Mouse (Mus musculus): ENCODE measurements around the gene 4930595D18Rik. TPM values are rescaled to one million over a fixed set of nuclear protein-coding genes. Genes with fewer than 3 reads are reported as not detected.
A peak's percentile ranks its signal among the peaks of the same experiment; 100 is the strongest.

Gene 4930595D18Rik
- polyA plus RNA-seq, 1 experiment from 2014 or later: not detected

GRCm38 (mm10) chr12:111159659-111160428 is 24.4 kb downstream of the 4930595D18Rik start:
- WGBS: 38% methylated on average over 12 of the region's 12 CpGs
- Histone ChIP-seq H3K36me3 (ENCODE audit: insufficient read depth, low read length) (no peaks in the 10 kb centered on the region), H3K4me1 (ENCODE audit: insufficient read depth, low read length) (peaks cover 31% of the 10 kb centered on the region), H3K4me2 (replicated peaks; ENCODE audit: low read depth, low read length) (no peak overlapping the region), H3K27ac (ENCODE audit: low read length) (0 out of 2 replicates have a peak overlapping the region, but pooled peaks have one; percentile 7), H3K9me3 (ENCODE audit: low read length) (no peaks in the 10 kb centered on the region), H3K9ac (replicated peaks; ENCODE audit: low read length) (0 out of 2 replicates have a peak overlapping the region, but pooled peaks have one; percentile 17), H3K27me3 (ENCODE audit: insufficient read depth, low read length) (no peaks in the 10 kb centered on the region), H3K4me3 (ENCODE audit: low read length) (no peak overlapping the region)
- ATAC-seq (ENCODE audit: low FRiP score, low TSS enrichment): no peak

- Histone ChIP-seq H3K4me3 (ENCODE audit: low read length) (no peak overlapping the region), H3K36me3 (ENCODE audit: insufficient read depth, low read length) (no peaks in the 10 kb centered on the region), H3K4me1 (ENCODE audit: insufficient read depth, low read length) (peaks cover 7% of the 10 kb centered on the region; the same call in 1 of the 2 replicates), H3K9me3 (ENCODE audit: low read length) (no peaks in the 10 kb centered on the region), H3K4me2 (replicated peaks; ENCODE audit: low read depth, low read length) (no peak overlapping the region), H3K27me3 (ENCODE audit: insufficient read depth, low read length) (no peaks in the 10 kb centered on the region), H3K27ac (ENCODE audit: low read length) (no peak overlapping the region), H3K9ac (replicated peaks; ENCODE audit: low read length) (no peak overlapping the region)
- no peak for ATAC-seq (ENCODE audit: low FRiP score, low TSS enrichment)
- WGBS: 96% methylated on average over 1 of the region's 1 CpGs
Measured at GRCm38 (mm10) chr12:111155756-111156155, 28.5 kb downstream of the 4930595D18Rik start.

- H3K27me3 ChIP-seq (ENCODE audit: insufficient read depth, low read length): no peaks in the 10 kb centered on the region
- peaks cover 8% of the 10 kb centered on the region; the same call in 1 of the 2 replicates for H3K4me1 ChIP-seq (ENCODE audit: insufficient read depth, low read length)
- 86% methylated on average over 6 of the region's 6 CpGs for WGBS
- no peak for ATAC-seq (ENCODE audit: low FRiP score, low TSS enrichment)
- no peak overlapping the region for H3K4me2 ChIP-seq (replicated peaks; ENCODE audit: low read depth, low read length)
- no peak overlapping the region for H3K27ac ChIP-seq (ENCODE audit: low read length)
- H3K36me3 ChIP-seq (ENCODE audit: insufficient read depth, low read length): no peaks in the 10 kb centered on the region
- H3K4me3 ChIP-seq (ENCODE audit: low read length): no peak overlapping the region
- no peaks in the 10 kb centered on the region for H3K9me3 ChIP-seq (ENCODE audit: low read length)
- H3K9ac ChIP-seq (replicated peaks; ENCODE audit: low read length): no peak overlapping the region
Measured at GRCm38 (mm10) chr12:111154641-111155040, 29.6 kb downstream of the 4930595D18Rik start.

- H3K27me3 ChIP-seq (ENCODE audit: insufficient read depth, low read length): 0 out of 2 replicates have a peak, but pooled peaks cover 3% of the 10 kb centered on the region
- no peaks in the 10 kb centered on the region for H3K9me3 ChIP-seq (ENCODE audit: low read length)
- WGBS: 34% methylated on average over 5 of the region's 5 CpGs
- H3K4me2 ChIP-seq (replicated peaks; ENCODE audit: low read depth, low read length): no peak overlapping the region
- H3K4me1 ChIP-seq (ENCODE audit: insufficient read depth, low read length): peaks cover 8% of the 10 kb centered on the region; the same call in 1 of the 2 replicates
- ATAC-seq (ENCODE audit: low FRiP score, low TSS enrichment): no peak
- H3K36me3 ChIP-seq (ENCODE audit: insufficient read depth, low read length): no peaks in the 10 kb centered on the region
- H3K9ac ChIP-seq (replicated peaks; ENCODE audit: low read length): no peak overlapping the region
- no peak overlapping the region for H3K4me3 ChIP-seq (ENCODE audit: low read length)
- no peak overlapping the region for H3K27ac ChIP-seq (ENCODE audit: low read length)
Measured at GRCm38 (mm10) chr12:111153946-111154345, 30.3 kb downstream of the 4930595D18Rik start.

GRCm38 (mm10) chr12:111152981-111153710 is 31.1 kb downstream of the 4930595D18Rik start:
- Histone ChIP-seq H3K27me3 (ENCODE audit: insufficient read depth, low read length) (0 out of 2 replicates have a peak, but pooled peaks cover 3% of the 10 kb centered on the region), H3K4me3 (ENCODE audit: low read length) (no peak overlapping the region), H3K4me2 (replicated peaks; ENCODE audit: low read depth, low read length) (no peak overlapping the region), H3K27ac (ENCODE audit: low read length) (no peak overlapping the region), H3K36me3 (ENCODE audit: insufficient read depth, low read length) (no peaks in the 10 kb centered on the region), H3K4me1 (ENCODE audit: insufficient read depth, low read length) (peaks cover 8% of the 10 kb centered on the region; the same call in 1 of the 2 replicates), H3K9me3 (ENCODE audit: low read length) (no peaks in the 10 kb centered on the region), H3K9ac (replicated peaks; ENCODE audit: low read length) (no peak overlapping the region)
- WGBS: 65% methylated on average over 7 of the region's 7 CpGs
- no peak; the same call in 1 of the 2 replicates for ATAC-seq (ENCODE audit: low FRiP score, low TSS enrichment)

- H3K4me3 ChIP-seq (ENCODE audit: low read length): no peak overlapping the region
- ATAC-seq (ENCODE audit: low FRiP score, low TSS enrichment): no peak
Measured at GRCm38 (mm10) chr12:111152579-111152978, 31.7 kb downstream of the 4930595D18Rik start.

GRCm38 (mm10) chr12:111151422-111152156 is 32.7 kb downstream of the 4930595D18Rik start:
- 82% methylated on average over 5 of the region's 5 CpGs for WGBS
- no peaks in the 10 kb centered on the region for H3K36me3 ChIP-seq (ENCODE audit: insufficient read depth, low read length)
- no peak overlapping the region for H3K4me3 ChIP-seq (ENCODE audit: low read length)
- no peak for ATAC-seq (ENCODE audit: low FRiP score, low TSS enrichment)
- 0 out of 2 replicates have a peak, but pooled peaks cover 3% of the 10 kb centered on the region for H3K27me3 ChIP-seq (ENCODE audit: insufficient read depth, low read length)
- H3K4me1 ChIP-seq (ENCODE audit: insufficient read depth, low read length): peaks cover 8% of the 10 kb centered on the region; the same call in 1 of the 2 replicates
- H3K4me2 ChIP-seq (replicated peaks; ENCODE audit: low read depth, low read length): no peak overlapping the region
- H3K9me3 ChIP-seq (ENCODE audit: low read length): no peaks in the 10 kb centered on the region
- no peak overlapping the region for H3K9ac ChIP-seq (replicated peaks; ENCODE audit: low read length)
- no peak overlapping the region for H3K27ac ChIP-seq (ENCODE audit: low read length)

More at GRCm38 (mm10) chr12:111152579-111152978, 31.7 kb downstream of the 4930595D18Rik start:
- no peak overlapping the region for H3K4me2 ChIP-seq (replicated peaks; ENCODE audit: low read depth, low read length)
- no peak overlapping the region for H3K27ac ChIP-seq (ENCODE audit: low read length)
- no peaks in the 10 kb centered on the region for H3K9me3 ChIP-seq (ENCODE audit: low read length)
- H3K36me3 ChIP-seq (ENCODE audit: insufficient read depth, low read length): no peaks in the 10 kb centered on the region
- no peak overlapping the region for H3K9ac ChIP-seq (replicated peaks; ENCODE audit: low read length)
- 92% methylated on average over 6 of the region's 6 CpGs for WGBS
- H3K4me1 ChIP-seq (ENCODE audit: insufficient read depth, low read length): peaks cover 8% of the 10 kb centered on the region; the same call in 1 of the 2 replicates
- 0 out of 2 replicates have a peak, but pooled peaks cover 3% of the 10 kb centered on the region for H3K27me3 ChIP-seq (ENCODE audit: insufficient read depth, low read length)

GRCm38 (mm10) chr12:111150236-111150596 is 34.1 kb downstream of the 4930595D18Rik start:
- H3K4me2 ChIP-seq (replicated peaks; ENCODE audit: low read depth, low read length): 0 out of 2 replicates have a peak overlapping the region, but pooled peaks have one; percentile 18

More at GRCm38 (mm10) chr12:111150236-111150596, 34.1 kb downstream of the 4930595D18Rik start:
- 5% methylated on average over 6 of the region's 6 CpGs for WGBS
- Histone ChIP-seq H3K9ac (replicated peaks; ENCODE audit: low read length) (no peak overlapping the region), H3K9me3 (ENCODE audit: low read length) (no peaks in the 10 kb centered on the region), H3K4me1 (ENCODE audit: insufficient read depth, low read length) (peaks cover 13% of the 10 kb centered on the region), H3K27ac (ENCODE audit: low read length) (no peak overlapping the region), H3K36me3 (ENCODE audit: insufficient read depth, low read length) (no peaks in the 10 kb centered on the region), H3K27me3 (ENCODE audit: insufficient read depth, low read length) (0 out of 2 replicates have a peak, but pooled peaks cover 3% of the 10 kb centered on the region), H3K4me3 (ENCODE audit: low read length) (no peak overlapping the region)
- ATAC-seq (ENCODE audit: low FRiP score, low TSS enrichment): no peak
